Mouse (Mus musculus): Measurements from ENCODE around the gene Abtb2.
"Not testable (repeated sequence)": the region's sequence is repeated elsewhere in the genome, so short reads cannot be mapped to it uniquely, and the experiment has no call there.

Gene Abtb2

DNA sequence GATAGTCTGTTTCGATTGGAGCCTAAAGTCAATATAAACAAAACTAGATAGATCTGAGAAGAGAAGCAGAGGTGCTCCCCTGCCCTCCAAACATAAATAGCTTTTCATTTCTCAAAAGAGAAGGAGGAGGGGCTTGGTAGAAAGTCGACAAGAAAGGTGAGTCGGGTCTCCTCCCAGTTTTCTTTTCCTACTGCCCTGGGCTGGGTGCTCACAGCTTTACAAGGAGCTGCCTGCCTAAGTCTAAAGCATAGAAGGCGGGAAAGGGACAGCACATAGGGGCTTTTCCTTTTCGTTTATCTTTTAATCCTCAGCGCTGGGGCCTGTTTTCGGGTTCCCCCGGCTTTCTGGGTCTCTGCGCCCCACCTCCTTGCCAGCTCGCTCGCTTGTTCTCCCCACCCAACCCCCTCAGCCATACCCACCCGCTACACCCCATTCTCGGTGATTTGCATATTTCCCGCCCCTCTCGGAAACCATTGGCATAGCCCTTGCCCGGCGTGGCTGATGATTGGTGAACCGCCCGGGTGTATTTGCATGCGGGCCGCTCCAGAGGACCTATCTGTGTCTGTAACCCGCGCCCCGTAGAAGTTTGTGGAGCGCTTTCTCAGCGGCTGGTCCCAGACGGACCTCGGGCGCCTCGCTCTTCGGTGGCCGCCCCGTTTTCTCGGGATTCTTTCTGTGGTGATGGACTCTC lies at the start of gene Abtb2:
TSS of gene Abtb2 (plus strand) at position 579 of the 691 bp plus-strand sequence.
- no peaks in the 10 kb centered on the region for H3K36me3 ChIP-seq (ENCODE audit: control insufficient read depth, insufficient read depth, low read length, poor library complexity, severe bottlenecking)
- H3K27me3 ChIP-seq (ENCODE audit: control insufficient read depth, insufficient read depth, low read length, poor library complexity, severe bottlenecking) = no peaks in the 10 kb centered on the region
- DNase-seq (ENCODE audit: low read depth, low spot score) = peak; percentile 94

DNA sequence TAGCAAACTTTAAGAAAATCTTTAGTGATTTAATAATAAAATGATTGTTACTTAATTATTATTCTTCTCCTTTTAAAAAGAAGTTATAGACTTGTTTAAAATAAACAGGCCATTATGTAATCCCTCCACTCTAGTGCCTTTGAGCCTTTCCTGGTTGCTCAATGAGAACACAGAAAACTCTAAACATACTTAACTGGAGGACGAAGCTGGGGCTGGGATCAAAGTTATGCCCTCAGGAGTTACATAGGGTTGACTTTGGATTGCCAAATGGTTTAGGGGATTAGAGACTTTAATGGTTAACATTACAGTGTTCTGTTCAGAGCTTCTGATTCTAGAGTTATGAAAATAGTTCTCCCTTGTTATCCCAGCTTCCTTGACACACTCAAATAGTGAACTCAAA lies 49.6 kb upstream of the Abtb2 start:
- H3K27me3 ChIP-seq (ENCODE audit: control insufficient read depth, insufficient read depth, low read length, poor library complexity, severe bottlenecking) = no peaks in the 10 kb centered on the region
- H3K36me3 ChIP-seq (ENCODE audit: control insufficient read depth, insufficient read depth, low read length, poor library complexity, severe bottlenecking) = no peaks in the 10 kb centered on the region
- DNase-seq (ENCODE audit: low read depth, low spot score) = no peak

DNA sequence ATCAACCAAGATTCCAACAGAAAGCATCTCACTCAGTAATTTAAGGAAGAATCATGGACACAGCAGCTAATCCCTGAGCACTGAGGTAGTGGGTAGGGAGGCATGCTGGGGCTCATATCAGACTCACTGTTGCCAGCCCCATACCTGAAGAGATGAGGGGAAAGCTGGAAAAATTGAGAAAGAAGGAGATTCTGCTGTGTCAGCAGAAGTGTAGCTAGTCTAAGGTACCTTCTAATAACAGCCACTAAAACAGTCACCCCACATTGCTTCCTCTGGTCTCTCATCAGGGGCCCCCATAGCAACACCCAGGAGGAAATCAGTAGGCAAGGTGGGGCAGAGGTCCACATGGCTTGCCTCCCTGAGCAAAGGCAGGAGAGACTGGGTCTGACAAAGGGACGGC lies 40.5 kb upstream of the Abtb2 start:
- H3K36me3 ChIP-seq (ENCODE audit: control insufficient read depth, insufficient read depth, low read length, poor library complexity, severe bottlenecking) = no peaks in the 10 kb centered on the region

DNA sequence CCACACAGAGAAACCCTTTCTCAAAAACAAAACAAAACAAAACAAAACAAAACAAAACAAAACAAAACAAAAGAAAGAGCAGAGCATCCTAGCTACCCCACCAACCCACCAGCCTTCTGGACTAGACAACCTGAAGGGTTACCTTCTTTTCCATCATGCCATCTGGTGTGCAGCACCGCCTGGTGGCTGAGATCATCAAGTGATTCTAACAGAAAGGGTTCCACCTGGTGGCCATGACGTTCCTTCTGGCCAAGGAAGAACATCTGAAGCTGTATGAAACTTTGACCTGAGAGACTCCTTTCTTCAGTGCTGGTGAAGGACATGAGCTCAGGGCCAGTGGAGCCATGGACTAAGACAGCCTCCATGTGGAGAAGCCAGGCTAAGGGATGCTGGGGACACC lies 19.0 kb upstream of the Abtb2 start:
- Histone ChIP-seq H3K36me3 (ENCODE audit: control insufficient read depth, insufficient read depth, low read length, poor library complexity, severe bottlenecking) (no peaks in the 10 kb centered on the region), H3K27me3 (ENCODE audit: control insufficient read depth, insufficient read depth, low read length, poor library complexity, severe bottlenecking) (no peaks in the 10 kb centered on the region)
- peak; percentile 92 for DNase-seq (ENCODE audit: low read depth, low spot score)

More for the DNA sequence above, 40.5 kb upstream of the Abtb2 start:
- H3K27me3 ChIP-seq (ENCODE audit: control insufficient read depth, insufficient read depth, low read length, poor library complexity, severe bottlenecking) = peaks cover 2% of the 10 kb centered on the region; the same call in 1 of the 2 replicates
- DNase-seq (ENCODE audit: low read depth, low spot score) = no peak

DNA sequence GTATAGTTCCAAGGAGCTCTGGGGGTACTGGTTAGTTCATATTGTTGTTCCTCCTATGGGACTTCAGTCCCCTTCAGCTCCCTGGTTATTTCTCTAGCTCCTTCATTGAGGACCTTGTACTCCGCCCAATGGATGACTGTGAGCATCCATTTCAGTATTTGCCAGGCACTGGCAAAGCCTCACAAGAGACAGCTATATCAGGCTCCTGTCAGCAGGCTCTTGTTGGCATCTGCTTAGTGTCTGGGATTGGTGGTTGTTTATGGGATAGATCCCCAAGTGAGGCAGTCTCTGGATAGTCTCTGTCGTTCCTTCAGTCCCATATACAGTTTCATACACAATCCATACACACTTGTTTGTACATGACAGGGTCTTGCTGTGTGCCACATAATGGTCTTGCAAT lies 15.8 kb upstream of the Abtb2 start:
- H3K36me3 ChIP-seq (ENCODE audit: control insufficient read depth, insufficient read depth, low read length, poor library complexity, severe bottlenecking); DNase-seq (ENCODE audit: low read depth, low spot score); H3K27me3 ChIP-seq (ENCODE audit: control insufficient read depth, insufficient read depth, low read length, poor library complexity, severe bottlenecking): not testable (repeated sequence)

DNA sequence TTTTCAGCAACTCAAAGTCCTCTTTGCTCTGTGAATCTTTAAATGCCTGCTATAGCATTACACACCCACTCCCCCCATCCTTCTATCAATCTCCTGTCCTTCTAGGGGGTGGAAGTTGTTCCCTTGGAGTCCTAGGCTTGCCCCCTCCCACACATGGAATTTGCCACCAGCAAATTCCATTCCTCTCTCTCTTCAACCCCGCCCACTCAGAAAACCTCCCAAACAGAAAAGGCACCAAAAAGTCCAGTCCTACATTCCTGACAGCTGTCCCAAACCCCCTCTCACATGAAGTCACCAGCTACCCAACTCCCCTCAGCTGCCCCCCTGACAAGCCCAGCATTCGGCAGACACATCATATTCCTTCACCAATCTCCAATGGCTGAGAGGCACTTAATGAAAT lies 12.1 kb upstream of the Abtb2 start:
- no peak for DNase-seq (ENCODE audit: low read depth, low spot score)
- Histone ChIP-seq H3K27me3 (ENCODE audit: control insufficient read depth, insufficient read depth, low read length, poor library complexity, severe bottlenecking) (no peaks in the 10 kb centered on the region), H3K36me3 (ENCODE audit: control insufficient read depth, insufficient read depth, low read length, poor library complexity, severe bottlenecking) (no peaks in the 10 kb centered on the region)

DNA sequence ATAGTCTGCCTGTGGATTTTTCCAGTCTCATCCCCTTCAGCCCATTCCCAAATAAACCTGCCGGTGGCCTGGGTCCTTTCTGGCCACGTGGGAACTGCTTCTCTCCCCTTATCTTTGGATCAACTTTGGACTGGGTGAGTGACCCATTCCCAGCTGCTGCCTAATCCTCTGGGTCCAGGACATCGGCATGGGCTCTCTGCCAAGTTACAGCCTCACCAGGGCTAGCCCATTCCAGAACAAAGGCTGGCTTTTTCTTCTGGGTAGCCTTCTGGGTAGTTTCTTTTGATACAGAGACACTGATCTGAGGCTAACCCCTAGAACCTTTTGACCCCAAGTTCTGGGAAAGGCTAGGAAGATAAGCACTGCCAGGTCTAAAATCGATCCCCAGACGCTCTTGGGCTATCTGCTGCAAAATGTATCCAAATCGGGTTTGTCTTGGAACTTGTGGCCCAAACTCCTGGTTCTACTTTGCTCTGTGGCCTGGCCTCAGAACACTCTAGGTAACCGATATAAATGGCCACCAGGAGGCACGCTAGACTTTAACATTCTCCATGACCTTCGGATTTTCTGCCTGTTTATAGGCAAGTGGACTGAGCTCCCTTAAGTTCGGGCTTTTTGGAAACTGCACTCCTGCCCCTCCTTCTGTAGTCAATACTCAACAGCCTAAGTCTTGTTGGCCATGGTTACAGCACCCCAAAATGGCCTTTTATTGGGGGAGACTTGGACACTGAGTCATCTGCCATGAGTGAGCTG lies 9.8 kb upstream of the Abtb2 start:
- no peaks in the 10 kb centered on the region for H3K27me3 ChIP-seq (ENCODE audit: control insufficient read depth, insufficient read depth, low read length, poor library complexity, severe bottlenecking)
- no peaks in the 10 kb centered on the region for H3K36me3 ChIP-seq (ENCODE audit: control insufficient read depth, insufficient read depth, low read length, poor library complexity, severe bottlenecking)
- peak; percentile 55 for DNase-seq (ENCODE audit: low read depth, low spot score)

DNA sequence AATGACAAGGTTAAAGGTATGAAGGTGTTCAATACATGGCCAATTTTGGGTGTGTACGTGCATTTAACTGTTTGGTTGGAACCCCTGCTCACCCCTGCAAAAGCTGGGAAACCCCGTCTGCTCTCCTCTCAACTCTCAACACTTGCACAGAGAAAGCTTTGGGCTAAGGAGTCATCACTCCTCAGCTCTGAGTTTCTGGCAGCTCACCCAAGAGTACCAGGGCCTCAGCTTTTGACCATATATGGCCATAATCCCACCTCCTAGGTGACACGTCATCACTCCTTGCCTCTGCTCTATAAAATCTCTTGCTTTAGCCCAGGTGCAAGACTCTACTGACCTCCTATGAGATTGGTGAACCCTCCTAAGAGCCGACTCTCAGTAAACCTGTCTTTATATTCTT lies 5.2 kb upstream of the Abtb2 start:
- no peak for DNase-seq (ENCODE audit: low read depth, low spot score)
- H3K27me3 ChIP-seq (ENCODE audit: control insufficient read depth, insufficient read depth, low read length, poor library complexity, severe bottlenecking) = no peaks in the 10 kb centered on the region
- no peaks in the 10 kb centered on the region for H3K36me3 ChIP-seq (ENCODE audit: control insufficient read depth, insufficient read depth, low read length, poor library complexity, severe bottlenecking)

DNA sequence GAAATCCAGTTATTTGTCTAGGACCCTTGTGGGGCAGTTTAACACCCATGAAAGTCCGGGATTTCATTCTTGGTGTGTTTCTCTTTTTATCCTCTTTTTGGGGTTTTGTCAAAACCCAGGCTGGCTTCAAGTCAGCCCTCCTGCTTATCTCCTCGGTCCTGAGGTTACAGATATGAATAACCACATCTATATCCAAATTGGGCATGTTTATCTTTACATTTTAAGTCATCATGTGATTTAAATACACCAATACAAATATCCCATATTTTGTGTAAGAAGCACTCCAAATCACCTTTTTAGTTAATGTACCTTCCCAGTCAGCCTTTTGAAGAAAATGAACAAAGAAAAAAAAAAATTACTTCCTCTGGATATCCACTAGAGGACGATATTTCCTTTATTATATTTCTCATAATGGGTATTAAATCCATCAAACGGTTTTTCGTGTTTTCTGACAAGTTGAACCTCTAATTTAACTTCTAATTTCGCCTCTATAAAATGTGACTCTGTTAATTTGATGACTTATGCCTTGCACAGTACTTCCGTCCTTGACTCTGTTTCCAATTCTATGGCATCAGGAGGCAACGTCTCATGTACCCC lies 1.6 kb upstream of the Abtb2 start:
- Histone ChIP-seq H3K36me3 (ENCODE audit: control insufficient read depth, insufficient read depth, low read length, poor library complexity, severe bottlenecking) (no peaks in the 10 kb centered on the region), H3K27me3 (ENCODE audit: control insufficient read depth, insufficient read depth, low read length, poor library complexity, severe bottlenecking) (no peaks in the 10 kb centered on the region)
- DNase-seq (ENCODE audit: low read depth, low spot score) = peak; percentile 59

DNA sequence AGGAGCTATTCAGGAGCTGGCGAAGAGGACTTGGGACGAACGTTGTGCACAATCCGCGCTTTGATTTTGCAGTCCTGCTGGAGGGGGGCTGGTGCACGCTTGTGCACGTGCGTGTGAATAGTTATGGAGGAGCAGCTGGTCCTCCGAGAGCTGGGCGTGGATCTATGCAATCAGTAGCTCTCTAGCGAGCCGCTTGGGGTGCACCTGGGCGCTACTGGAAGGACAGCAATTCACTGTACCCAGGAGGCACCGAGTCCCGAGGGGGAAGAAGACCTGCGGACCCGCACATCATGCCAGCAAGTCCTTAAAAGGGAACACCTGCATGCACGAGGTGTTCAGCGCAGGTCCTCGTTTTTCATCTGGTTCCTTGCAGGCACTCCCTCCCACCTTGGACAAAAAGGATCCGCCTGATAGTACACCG lies 929 bp upstream of the Abtb2 start:
- Histone ChIP-seq H3K27me3 (ENCODE audit: control insufficient read depth, insufficient read depth, low read length, poor library complexity, severe bottlenecking) (no peaks in the 10 kb centered on the region), H3K36me3 (ENCODE audit: control insufficient read depth, insufficient read depth, low read length, poor library complexity, severe bottlenecking) (no peaks in the 10 kb centered on the region)
- DNase-seq (ENCODE audit: low read depth, low spot score) = peak; percentile 68

DNA sequence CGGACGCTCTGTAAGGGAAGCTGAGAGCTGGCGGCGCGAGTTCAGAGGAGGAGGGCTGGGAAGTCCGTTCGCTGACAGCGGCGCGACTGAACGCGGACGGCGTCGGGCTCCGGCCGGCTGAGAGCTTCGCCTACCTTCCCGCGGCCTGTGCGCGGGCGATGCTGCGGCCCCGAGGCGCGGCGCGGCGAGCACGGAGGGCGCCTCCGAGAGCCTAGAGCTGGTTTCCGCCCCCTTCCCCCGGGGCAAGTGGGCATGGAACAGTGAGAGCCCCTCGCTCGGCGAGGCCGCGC lies 258 bp downstream of the Abtb2 start:
- Histone ChIP-seq H3K36me3 (ENCODE audit: control insufficient read depth, insufficient read depth, low read length, poor library complexity, severe bottlenecking) (no peaks in the 10 kb centered on the region), H3K27me3 (ENCODE audit: control insufficient read depth, insufficient read depth, low read length, poor library complexity, severe bottlenecking) (no peaks in the 10 kb centered on the region)
- DNase-seq (ENCODE audit: low read depth, low spot score) = no peak

DNA sequence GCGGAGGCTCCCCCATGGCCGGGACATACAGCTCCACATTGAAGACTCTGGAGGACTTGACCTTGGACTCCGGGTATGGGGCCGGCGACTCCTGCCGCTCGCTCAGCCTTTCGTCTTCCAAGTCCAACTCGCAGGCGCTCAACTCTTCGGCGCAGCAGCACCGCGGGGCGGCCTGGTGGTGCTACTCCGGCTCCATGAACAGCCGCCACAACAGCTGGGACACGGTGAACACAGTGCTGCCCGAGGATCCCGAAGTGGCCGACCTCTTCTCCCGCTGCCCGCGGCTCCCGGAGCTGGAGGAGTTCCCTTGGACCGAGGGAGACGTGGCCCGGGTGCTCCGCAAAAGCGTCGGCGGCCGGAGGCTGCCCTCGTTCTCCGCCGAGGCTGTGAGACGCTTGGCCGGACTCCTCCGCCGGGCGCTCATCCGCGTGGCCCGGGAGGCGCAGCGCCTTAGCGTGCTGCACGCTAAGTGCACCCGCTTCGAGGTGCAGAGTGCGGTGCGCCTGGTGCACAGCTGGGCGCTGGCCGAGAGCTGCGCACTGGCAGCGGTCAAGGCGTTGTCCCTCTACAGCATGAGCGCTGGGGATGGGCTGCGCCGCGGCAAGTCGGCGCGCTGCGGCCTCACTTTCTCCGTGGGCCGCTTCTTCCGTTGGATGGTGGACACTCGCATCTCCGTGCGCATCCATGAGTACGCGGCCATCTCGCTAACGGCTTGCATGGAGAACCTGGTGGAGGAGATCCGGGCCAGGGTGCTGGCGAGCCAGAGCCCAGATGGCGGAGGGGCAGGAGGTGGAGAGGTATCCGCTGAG lies 807 bp downstream of the Abtb2 start:
- Histone ChIP-seq H3K36me3 (ENCODE audit: control insufficient read depth, insufficient read depth, low read length, poor library complexity, severe bottlenecking) (no peaks in the 10 kb centered on the region), H3K27me3 (ENCODE audit: control insufficient read depth, insufficient read depth, low read length, poor library complexity, severe bottlenecking) (no peaks in the 10 kb centered on the region)
- peak; percentile 53 for DNase-seq (ENCODE audit: low read depth, low spot score)

DNA sequence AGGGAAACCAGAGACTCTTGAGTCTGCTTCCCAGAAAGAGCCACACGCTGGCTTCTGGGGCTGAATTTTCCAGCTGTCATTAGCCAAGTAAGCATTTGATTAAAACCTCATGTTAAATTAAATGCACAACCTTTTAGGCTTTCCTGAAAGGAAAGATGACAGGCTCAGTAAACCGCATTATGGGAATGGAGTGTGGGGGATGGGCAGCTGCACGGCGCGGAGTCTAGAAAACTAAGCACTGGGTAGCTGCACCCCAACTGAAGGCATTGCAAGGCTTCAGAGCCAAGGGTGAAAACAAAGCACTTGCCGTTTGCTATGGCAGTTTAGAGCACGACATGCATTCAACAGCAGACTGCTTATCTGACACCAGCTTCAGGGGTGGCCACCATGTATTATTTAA lies 2.1 kb downstream of the Abtb2 start:
- no peaks in the 10 kb centered on the region for H3K36me3 ChIP-seq (ENCODE audit: control insufficient read depth, insufficient read depth, low read length, poor library complexity, severe bottlenecking)
- H3K27me3 ChIP-seq (ENCODE audit: control insufficient read depth, insufficient read depth, low read length, poor library complexity, severe bottlenecking) = no peaks in the 10 kb centered on the region
- no peak for DNase-seq (ENCODE audit: low read depth, low spot score)

DNA sequence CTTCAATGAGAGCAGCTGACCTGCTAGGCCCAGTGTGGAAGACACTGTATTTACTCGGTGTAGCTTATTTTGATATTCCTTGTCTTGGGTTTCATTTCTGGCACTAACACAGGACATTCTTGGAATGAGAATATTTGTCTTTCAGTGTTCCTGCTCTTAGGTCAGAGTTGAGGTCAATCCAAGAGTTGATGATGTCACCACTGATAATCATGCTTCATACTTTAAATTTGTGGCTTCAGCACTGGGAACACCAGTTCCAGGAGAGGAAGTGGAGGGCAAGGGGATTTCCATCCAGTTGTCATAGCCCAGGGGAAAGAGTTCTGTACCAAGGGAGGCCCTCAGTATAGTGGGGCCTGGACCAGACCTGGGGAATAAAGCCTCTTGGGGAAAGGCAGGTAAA lies 3.6 kb downstream of the Abtb2 start:
- Histone ChIP-seq H3K36me3 (ENCODE audit: control insufficient read depth, insufficient read depth, low read length, poor library complexity, severe bottlenecking) (no peaks in the 10 kb centered on the region), H3K27me3 (ENCODE audit: control insufficient read depth, insufficient read depth, low read length, poor library complexity, severe bottlenecking) (no peaks in the 10 kb centered on the region)
- no peak for DNase-seq (ENCODE audit: low read depth, low spot score)

DNA sequence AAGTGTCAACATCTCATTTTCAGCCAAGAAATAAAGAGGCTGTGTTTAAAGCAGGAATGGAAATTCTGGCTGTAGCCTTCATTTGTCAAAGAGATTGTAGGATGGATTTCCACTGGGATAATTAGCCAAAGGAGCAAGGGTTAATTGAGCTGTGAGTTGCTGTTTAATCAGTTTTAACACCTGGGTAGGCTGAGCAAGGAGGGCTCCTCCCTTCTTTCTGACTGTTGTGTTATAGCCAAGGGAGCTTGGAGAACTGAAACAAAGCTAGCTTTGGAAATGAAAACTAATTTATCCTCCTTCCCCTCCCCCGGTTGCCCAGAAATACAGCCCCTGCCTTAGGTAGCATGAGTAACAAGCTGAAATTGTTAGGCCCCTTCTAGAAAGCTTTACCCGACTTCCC lies 6.2 kb downstream of the Abtb2 start:
- no peaks in the 10 kb centered on the region for H3K27me3 ChIP-seq (ENCODE audit: control insufficient read depth, insufficient read depth, low read length, poor library complexity, severe bottlenecking)
- DNase-seq (ENCODE audit: low read depth, low spot score) = no peak
- no peaks in the 10 kb centered on the region for H3K36me3 ChIP-seq (ENCODE audit: control insufficient read depth, insufficient read depth, low read length, poor library complexity, severe bottlenecking)

All from splenic B cell, adult 2 months (primary cell).